Mouse (Mus musculus) B cell, adult 2 months (primary cell): ENCODE measurements around the gene Ftl1.

Experiments
- DNase-seq, 2 experiments: peaks; one replicate each; pipeline ENCODE4 v3.0.0; 2022

Gene Ftl1

GRCm38 (mm10) chr7:45412421-45412820 lies 47.3 kb downstream of the Ftl1 start:
- no peak for DNase-seq

GRCm38 (mm10) chr7:45409497-45410163 lies 50.1 kb downstream of the Ftl1 start:
- no peak for DNase-seq

- no peak for DNase-seq
Observed at GRCm38 (mm10) chr7:45408949-45409348, 50.7 kb downstream of the Ftl1 start.

GRCm38 (mm10) chr7:45408351-45408750 lies 51.3 kb downstream of the Ftl1 start:
- no peak for DNase-seq
